Mouse (Mus musculus): ENCODE results near the gene Fam131c.

The Fam131c gene

GRCm38 (mm10) chr4:141433191-141433590 lies 65.2 kb downstream of the Fam131c start:
- DNase-seq (ENCODE audit: extremely low read depth, insufficient read length, low spot score) = no peak
